Mouse (Mus musculus): ENCODE data around the gene Ier5.
A peak's percentile ranks its signal among the peaks of the same experiment; 100 is the strongest.

The Ier5 gene

DNA sequence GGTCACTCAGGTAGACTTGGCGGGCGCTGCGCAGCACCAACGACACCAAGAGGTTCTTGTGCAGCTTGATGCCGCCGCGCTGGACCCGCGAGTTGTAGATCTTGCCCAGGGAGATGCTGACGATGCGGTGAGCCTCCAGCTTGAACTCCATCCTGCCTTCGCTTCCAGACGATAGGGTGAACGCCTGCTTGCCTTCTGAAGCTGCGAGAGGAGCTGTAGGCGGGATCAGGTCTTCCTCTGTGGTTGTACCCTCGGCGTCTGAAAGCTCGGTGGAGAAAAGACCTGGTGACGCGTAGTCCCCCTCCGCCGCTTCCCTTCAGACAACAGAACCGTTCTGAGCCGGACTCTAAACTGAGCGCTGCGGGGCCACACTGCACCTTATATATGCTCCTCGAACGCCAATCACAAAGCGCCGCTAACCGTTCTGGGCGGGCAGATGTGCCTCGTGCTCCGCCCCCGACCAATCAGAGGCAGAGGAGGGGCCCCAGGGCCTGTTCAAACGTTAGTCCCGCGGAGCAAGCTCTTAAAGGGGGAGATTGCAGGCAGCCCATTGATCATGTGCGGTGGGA, at the start of gene Ier5:
Gene Ier5, minus strand, starts transcription at position 357 of the 569 bp plus-strand sequence.
- DNase-seq, result peak; percentile 97

DNA sequence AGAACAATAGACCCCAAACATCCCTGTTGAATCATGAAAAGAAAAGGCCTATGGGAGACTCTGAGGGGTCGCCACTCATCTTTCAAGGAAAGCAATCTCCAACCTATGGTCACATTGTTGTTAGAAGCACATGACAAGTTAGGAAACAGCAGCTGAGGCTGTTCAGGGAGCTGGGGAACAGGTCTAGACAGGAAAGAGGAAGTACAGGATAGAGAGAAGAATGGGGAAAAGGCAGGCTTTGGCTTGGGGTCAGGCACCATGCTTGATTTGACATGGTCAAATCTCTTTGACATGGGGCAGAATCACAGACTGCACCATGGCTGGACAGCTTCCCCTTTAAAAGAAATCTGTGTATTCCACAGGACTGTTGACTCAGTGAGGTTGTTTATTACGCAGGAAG, 47.8 kb upstream of the Ier5 start:
- no peak for DNase-seq

DNA sequence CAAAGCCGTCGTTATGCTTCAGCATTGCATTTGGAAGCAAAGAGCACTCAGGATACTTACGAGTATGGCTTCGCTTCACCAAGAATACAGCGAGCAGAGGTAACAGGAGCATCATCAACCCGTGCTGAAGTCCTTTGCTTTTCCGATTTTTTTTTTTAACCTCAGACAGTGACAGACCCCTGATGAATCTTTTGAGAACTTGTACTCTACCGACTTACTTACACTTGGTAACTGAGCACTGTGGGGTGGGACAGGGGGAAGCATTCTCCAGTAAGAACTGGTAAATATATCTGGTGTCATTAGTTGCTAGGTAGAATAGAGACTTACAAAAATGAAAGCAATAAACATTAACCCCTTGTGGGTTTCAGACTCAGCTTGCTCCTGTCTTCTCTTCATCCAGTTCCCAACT, 47.1 kb upstream of the Ier5 start, which contains the start of gene Mr1:
Gene Mr1, minus strand, starts transcription at position 243 of the 409 bp plus-strand sequence.
- peak; percentile 37 for DNase-seq

DNA sequence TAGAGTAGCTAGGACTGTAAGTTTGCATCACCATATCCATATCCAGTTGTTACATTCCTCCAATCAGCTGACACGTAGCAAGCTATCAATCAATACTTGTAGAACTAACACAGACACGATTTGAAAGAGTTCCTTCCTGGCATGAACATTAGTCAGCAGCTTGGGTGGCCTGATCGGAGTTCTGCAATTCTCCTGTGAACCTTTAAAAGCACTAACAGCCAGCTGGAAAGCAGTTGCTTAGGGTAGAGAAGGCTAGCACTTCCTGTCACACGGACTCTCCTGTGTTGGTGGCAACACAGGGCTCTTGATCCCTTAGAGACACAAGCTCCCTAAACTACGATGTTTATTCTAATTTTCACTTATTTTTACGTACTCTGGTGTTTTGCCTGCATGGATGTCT, 46.2 kb upstream of the Ier5 start:
- no peak for DNase-seq

DNA sequence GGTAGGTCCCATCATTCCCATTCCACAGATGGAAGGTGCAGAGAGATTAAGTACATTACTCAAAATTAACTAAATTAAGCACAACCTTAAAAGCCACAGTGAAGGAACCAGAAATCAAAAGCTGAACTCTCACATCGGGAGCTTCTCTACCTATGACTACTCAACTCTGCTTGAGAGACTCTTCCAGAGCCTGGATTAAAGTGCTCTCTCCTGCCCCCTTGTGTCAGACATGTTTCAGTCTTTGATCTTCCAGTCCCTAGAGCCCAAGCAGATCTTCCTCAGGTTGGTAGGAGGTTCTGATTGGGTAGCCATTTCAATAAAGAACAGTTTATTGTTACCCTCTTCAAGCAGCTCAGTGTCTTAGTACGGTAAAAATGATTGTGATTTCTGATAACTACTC, 40.6 kb upstream of the Ier5 start:
- DNase-seq, result peak; percentile 70

DNA sequence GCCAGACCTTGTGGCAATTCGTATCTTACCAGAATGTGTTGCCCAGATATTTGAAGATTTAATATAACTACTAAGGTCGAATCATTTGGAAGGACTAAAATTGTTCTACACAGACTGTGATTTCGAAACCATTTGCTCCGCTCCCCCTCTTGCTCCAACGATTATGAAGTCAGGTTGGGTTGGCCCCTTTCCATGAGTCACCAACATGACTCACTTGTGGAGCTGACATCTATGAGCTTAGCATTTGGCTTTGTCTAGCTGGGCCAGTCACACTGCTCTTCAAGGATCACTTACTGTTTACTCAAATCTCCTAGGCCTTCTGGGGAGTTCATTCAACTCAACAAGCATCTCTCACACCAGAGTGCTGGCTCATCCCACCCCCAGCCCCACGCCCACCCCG, 39.4 kb upstream of the Ier5 start:
- DNase-seq, result peak; percentile 27

DNA sequence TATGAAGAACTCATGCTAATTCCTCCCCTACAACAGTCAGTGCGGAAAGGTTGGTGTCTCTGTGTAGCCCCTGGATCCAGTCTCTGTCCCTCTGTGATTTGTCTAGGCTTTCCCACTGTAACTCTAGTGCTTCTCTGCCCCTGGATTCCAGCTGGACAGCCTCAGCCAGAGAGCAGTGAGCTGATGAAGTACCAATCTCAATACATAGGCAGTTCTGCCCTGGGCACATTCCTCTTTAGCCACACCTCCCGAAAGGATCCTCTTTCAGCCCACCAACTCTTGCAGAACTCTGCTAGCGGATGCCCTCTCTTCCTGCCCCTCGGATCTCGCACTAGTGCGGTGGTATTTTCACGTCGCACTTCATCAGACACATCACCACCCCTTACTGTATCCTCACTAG, 35.4 kb upstream of the Ier5 start:
- DNase-seq, result no peak

DNA sequence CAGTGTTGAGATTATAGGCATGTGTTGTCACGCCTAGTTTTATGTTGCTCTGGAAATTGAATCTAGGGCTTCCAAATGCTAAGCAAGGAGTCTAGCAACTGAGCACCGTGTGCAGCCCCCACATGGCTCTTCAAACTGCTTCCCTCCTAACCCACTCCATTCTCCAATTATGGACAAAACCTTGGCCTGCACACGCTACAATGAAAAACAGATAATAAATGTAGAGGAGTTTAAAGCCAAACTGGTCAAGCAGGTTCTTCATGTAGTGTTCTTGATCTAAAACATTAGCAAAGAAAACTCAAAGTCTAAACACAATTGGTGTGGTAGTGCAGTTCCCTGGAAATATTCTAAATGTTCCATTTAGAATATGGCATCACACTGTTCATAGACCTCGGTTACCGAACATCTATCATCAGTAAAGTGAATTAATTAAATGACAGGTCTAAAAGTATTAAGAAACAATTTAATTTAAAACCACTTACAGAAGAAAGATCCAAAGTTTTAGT, 28.0 kb upstream of the Ier5 start:
- no peak for DNase-seq

DNA sequence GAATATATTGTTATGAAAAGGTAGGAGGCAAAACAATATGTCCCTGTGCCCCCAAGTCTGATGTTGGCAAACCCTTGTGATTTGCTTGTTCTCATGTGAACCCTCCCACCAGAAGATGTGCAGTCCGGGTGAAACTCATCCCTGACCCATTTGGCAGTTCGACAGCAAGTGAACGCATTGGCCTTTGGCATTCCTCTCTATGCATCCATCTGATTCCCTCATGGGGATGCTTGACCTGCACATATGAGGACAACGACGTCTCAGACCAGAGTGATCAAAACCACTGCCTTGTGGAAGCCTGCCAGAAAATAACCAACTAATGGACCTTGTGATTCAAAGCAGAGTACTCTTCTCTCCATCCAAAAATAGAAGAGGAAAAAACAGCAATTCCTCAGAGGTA, 27.3 kb upstream of the Ier5 start:
- no peak for DNase-seq

DNA sequence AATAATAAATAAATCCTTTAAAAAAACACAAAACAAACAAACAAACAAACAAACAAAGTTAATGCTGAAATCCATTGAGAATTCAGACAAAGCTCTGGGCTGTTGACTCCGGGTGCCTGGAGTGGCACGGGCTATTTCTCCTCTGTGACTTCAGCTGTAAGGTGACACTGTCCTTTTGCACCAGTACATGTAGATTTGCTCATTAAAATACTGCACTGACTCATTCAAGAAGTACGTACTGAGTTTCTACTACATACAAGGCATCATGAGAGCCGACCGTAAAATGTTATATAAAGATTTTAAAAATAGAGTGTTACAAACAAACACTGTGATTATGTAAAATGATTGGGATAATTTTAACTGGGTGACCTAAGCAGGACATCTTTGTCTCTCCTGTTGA, 25.0 kb upstream of the Ier5 start:
- DNase-seq, result no peak

DNA sequence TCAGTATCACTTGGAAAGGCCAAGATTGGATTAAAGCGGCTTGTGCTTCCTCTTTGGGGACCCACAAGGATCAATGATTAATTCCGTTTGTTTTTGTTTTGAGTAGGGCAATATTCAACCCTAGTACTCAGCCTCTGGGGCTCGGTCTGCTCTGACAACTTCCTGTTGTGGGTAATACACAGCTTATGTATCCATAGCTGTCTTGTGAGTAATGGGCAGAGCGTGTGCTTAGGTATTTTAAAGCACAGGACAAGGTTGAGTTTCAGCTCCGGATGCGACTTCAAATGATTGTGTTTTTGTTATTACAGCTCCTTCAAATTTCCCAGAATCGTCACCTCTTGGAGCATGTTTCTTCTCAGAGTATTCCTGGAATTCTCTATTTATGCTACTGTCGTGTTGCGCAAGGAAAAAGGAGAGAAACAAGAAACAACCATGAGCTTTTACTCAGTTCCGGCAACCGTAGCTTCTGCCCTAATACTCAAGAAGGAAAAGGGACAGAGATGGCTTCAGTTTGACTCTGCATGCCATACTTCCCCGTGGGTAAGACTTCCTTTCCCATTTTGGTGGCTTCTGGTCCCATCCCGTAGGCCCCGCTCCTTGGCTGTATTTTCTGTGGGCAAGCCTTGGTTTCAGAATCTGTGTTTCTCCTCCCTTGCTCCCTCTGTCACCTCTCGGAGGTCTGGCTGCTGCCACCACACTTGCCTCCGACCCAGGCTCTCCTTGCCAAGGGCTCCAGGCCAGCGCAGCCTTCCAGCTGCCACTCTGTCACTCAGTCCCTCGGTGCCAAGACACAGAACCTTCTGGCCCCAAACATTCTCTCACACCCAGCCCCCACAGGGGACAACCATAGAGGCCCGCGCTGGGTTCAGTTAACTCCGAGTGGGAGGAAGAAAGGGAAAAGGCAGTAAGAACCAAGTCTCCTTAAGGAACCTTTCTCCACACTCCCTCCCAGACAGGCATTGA, 22.8 kb upstream of the Ier5 start:
- DNase-seq, result peak; percentile 63

DNA sequence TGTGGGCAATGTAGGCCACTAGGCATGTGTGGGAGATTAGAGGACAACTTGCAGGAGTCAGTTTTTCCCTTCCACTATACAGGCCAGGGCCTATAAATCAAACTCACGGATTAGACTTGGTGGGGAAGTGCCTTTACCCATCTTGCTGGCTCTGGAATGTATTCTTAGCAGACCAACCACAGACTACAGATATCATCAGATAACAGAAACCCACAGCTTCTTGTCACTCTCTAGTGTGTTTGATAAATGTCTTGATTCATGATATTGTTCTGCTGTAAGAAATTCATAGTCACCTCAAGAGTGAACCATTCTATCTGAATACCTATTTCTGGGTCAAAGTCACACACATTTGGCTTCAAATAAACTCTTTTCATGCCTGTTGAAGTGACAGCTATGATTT, 20.3 kb upstream of the Ier5 start:
- no peak for DNase-seq

DNA sequence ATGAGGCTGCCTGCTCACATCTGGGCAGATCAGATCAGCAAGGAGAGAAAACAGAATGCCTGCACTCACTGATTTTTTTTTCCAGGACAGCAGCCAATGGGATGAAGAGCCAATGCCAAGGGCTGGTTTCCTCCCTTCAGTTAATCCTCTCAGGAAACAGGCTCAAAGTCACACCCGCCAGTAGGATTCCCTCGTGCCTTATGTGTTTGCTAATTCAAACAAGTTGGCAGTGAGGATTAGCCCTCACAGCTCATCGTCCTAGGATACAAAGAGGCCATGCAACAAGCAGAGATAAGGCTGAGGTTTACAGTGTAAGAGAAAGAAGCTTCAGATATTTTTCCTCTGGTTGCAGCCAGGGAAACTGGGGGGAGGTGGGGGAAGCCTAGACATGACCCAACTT, 14.5 kb upstream of the Ier5 start:
- no peak for DNase-seq

DNA sequence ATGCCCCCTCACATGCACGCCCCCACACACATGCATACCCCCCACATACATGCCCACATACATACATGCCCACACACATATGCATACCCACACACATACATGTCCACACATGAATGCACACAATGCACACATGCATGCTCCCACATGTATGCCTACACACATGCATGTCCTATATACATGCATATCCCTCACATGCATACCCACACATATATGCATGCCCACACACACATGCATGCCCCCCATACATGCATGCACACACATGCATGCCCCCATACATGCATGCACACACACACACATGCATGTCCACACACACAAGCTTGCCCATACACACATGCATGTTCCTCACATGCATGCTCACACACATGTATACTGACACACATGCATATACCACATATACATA, 13.4 kb upstream of the Ier5 start:
- DNase-seq, result no peak

DNA sequence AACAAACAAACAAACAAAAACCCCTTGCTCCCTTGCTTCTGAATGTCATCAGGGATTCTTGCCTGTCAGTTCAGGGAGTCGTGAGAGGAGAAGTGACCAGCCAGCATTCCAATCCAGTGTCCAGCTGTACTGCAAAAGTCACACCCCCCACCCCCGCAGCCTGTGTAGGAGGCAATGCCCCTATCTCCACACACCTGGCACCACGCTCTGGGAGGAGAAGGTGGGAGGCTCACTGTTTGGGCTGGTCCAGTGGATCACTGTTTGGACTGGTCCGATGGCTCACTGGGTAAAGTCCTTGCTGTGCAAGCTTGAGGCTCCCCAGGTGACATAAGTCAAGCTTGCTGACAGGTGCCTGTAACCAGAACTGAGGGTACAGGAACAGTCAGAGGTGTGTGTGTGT, 12.7 kb upstream of the Ier5 start:
- no peak for DNase-seq

DNA sequence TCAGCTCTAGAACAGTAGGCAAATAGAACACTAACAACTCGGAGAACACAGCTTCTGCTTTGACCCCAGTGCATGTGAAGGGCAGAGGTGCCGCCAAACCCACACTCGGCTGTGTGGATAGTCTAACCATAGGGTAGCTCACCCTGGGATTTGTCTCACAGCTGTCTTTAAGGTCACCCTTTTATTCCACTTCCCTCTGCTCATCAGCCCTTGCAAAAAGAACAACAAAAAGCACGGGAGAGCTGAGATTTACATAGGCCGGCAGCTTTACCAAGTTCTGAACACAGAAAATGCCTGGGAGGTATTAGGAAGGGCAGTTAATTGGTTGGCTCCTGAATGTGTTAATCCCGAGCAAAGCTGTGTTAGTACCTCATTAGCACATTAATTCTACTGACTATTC, 12.1 kb upstream of the Ier5 start:
- no peak for DNase-seq

DNA sequence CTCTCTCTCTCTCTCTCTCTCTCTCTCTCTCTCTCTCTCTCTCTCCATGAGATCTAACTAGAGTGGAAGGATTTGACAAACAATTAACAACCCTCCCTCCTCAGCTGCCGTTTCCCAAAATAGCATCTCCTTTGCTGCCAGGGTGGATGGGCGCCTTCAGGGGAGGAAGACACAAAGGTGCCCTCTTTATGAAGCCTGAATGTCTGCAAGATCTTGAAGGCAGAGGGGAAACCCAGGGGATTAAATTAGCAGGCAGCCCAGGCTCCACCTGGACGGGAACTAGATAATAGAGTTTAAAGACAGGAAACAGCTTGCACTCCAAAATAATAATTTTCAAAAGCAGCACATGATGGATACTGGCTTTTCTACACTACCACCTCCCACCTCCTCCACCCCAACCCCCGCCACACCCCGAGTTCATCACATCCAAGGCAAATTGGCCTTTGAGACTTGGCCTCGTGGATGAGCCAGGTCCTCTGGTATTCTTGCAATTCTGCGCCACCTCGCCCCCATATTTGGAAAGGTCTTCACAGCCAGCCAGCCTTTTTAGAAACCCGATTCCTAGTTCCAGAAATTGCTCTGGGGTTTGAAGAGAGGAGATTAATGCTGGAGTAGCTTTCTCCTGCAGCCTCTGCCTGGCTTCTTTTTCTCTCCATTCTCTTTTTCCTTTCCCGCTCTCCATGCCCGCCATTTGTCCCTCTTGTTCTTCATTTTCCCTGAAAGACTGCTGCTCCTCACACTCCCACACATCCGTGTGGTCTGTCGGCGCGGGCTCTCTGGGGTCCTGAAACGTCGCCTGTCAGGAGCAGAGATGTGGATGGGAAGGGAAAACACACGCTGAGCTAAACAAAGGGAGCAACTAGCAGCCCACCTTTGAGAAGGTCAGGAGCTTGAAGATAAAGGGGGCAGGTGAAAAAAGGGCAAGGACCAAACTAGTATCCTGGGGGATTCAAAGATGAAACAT, 10.2 kb upstream of the Ier5 start:
- DNase-seq, result no peak

DNA sequence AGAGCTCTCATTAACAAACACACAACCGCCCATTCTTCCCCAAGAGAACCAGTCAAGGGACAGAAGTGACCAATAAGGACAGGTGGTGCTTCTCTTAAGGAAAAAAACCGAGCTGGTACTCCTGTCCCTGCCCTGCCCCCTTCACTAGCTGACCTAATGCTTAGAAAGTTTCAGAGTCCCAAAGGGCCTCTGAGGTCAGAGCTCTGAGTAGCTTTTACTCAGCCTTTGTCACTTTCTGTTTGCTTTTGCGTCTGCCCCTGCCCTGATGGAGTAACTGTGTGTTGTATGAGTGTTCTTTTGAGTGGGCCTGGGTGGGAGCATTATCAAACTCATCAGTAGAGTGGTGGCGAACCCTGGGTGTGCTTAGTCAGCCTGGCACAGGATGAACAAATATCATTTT, 9.0 kb upstream of the Ier5 start:
- DNase-seq, result no peak

DNA sequence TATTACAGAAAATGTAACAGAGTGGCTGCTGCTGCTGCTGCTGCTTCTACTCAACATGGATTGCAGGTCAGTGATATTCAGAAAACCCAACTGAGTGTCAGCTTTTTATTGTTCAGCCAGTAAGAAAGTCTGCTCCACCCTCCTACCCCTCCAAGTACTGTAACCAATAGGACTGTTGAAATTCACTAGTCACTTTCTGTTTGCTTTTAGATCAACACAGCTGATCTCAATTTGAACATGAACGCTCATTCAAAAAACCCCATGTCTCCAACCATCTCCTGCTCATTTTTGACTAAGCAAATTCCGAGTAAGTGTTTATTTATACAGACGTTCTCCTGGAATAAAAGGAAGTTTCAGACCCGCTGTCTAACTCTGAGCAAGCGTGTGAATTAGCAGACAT, 8.4 kb upstream of the Ier5 start:
- DNase-seq, result no peak

DNA sequence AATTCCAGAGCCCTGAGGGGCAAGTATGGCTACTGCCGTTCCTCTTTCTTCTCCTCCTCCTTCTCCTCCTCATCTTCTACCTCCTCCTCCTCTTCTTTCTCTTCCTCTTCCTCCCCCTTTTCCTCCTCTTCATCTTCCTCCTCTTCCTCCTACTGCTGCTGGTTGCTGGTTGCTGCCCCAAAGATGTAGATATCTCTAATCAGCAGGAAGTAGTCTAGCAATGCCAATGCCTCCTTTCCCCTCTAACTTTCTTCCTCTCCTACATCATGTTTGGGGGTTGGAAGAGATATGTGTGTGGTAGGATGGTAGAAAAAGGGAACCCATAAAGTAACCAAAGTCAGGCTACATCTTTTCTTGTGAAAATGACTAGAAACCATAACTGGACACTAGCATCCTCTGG, 6.9 kb upstream of the Ier5 start:
- no peak for DNase-seq

DNA sequence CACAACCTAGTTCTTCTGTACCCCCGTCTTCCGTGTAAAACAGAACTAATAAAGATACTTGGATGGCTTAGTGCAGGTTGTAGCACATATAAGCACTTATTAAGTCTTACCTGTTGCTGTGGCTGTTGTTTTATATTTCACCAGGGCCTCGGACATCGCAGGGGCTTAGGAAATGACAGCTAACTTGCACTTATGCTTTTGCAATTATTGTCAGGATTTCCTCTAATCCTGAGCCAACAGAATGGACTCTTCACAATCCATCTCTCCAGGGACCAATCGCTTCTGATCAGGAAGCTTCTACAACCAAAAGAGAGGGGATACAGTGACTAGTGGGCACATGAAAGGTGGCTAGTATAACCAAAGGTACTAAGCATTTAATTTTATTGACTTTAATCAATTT, 4.6 kb upstream of the Ier5 start:
- no peak for DNase-seq

DNA sequence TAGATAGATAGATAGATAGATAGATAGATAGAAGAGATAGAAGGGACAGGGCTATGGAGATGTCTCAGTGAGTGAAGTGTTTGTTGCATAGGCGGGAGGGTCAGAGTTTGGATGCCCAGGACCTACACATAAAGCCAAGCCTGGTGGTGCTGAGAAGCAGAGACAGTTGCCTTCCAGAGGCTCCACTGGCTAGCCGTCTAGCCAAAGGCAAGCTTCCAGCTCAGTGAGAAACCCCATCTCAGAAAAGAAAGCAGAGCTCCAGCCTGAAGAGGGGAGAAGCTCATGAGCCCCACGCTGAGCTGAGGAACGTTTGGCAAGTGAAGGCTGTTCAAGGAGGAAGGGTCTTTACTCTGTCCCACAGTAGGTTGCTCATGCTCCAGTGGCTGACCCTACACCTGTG, 3.2 kb upstream of the Ier5 start:
- no peak for DNase-seq
